Mouse (Mus musculus) limb, embryonic 14.5 days (tissue): ENCODE results near the gene Sars2. TPM values are rescaled to one million over a fixed set of nuclear protein-coding genes. Genes with fewer than 3 reads are reported as not detected.
A peak's percentile ranks its signal among the peaks of the same experiment; 100 is the strongest.

Experiments used
- ATAC-seq: fragments of 200-750 bp; cut with Nextera tagmentation; 2 replicates; pipeline ENCODE4 v1.8.0; 2017; ENCODE audit warnings: low read depth, moderate number of reproducible peaks, moderate TSS enrichment; ENCODE audit not compliant: low FRiP score
- DNase-seq: peaks from one replicate; pipeline ENCODE4 v3.0.0-alpha.2; 2015; ENCODE audit warnings: low spot score
- H3K27ac ChIP-seq: fragments of 300-500 bp; sonication (generic); replicated peaks from 2 replicates; pipeline ENCODE4 v1.5.1; 2014; ENCODE audit warnings: low read depth, mild to moderate bottlenecking, low read length, moderate library complexity, mixed read lengths
- H3K27me3 ChIP-seq: fragments of 300-500 bp; sonication (generic); 2 replicates; pipeline ENCODE4 v1.6.1; 2014; ENCODE audit warnings: low read length, mixed read lengths; ENCODE audit not compliant: control insufficient read depth, insufficient read depth
- H3K36me3 ChIP-seq: fragments of 300-500 bp; sonication (generic); 2 replicates; pipeline ENCODE4 v1.6.1; 2014; ENCODE audit warnings: mild to moderate bottlenecking, low read length, moderate library complexity, mixed read lengths; ENCODE audit not compliant: control insufficient read depth, insufficient read depth
- H3K4me1 ChIP-seq: fragments of 300-500 bp; sonication (generic); 2 replicates; pipeline ENCODE4 v1.6.1; 2014; ENCODE audit warnings: antibody characterized with exemption, low read length, mixed read lengths; ENCODE audit not compliant: control insufficient read depth, insufficient read depth
- H3K4me2 ChIP-seq: fragments of 300-500 bp; sonication (generic); replicated peaks from 2 replicates; pipeline ENCODE4 v1.6.1; 2014; ENCODE audit warnings: low read depth, mild to moderate bottlenecking, low read length, moderate library complexity; ENCODE audit not compliant: severe bottlenecking
- H3K4me3 ChIP-seq: fragments of 300-500 bp; sonication (generic); replicated peaks from 2 replicates; pipeline ENCODE4 v1.5.1; 2014; ENCODE audit warnings: low read length
- H3K9ac ChIP-seq: fragments of 300-500 bp; sonication (generic); 2 replicates; pipeline ENCODE4 v1.6.1; 2014; ENCODE audit warnings: mild to moderate bottlenecking, low read depth, low read length, moderate library complexity; ENCODE audit not compliant: severe bottlenecking
- H3K9me3 ChIP-seq: fragments of 300-500 bp; sonication (generic); 2 replicates; pipeline ENCODE4 v1.6.1; 2016; ENCODE audit warnings: low read length; ENCODE audit not compliant: control insufficient read depth
- POLR2A ChIP-seq: fragments of 200-500 bp; IDR thresholded peaks from 2 replicates; pipeline ENCODE4 v1.8.0; 2012; ENCODE audit warnings: inconsistent platforms, mild to moderate bottlenecking, moderate library complexity, borderline replicate concordance; ENCODE audit not compliant: insufficient read depth, insufficient read length; ENCODE audit errors: extremely low read depth
- WGBS: fragments of 180-500 bp; shearing (Covaris S2); extraction: QIAGEN DNeasy Blood & Tissue Kit; methylation state at CpG from one replicate; pipeline ENCODE4 v1.1.7; 2014; 5-methylcytosine and 5-hydroxymethylcytosine counted together
- polyA plus RNA-seq, 2 experiments: library from polyadenylated mRNA; depleted of rRNA in 1 of 2; stranded (reverse) in 1 of 2; unstranded in 1 of 2; fragments of >200 nt; fragmentation: Nextera tagmentation in 1 of 2; extraction: Ambion mirVana in 1 of 2; gene quantifications; 2 replicates each; pipeline versions ENCODE4 v1.2.1 to v1.2.3; 2012 to 2014

Sars2 gene
- polyA plus RNA-seq, 2 experiments, result 22.0 to 32.6 TPM

- Histone ChIP-seq H3K4me3 (no peak overlapping the region), H3K4me2 (no peak overlapping the region), H3K36me3 (peaks cover 20% of the 10 kb centered on the region), H3K4me1 (peaks cover 14% of the 10 kb centered on the region), H3K27me3 (no peaks in the 10 kb centered on the region), H3K9ac (no peak overlapping the region), H3K27ac (no peak overlapping the region), H3K9me3 (no peaks in the 10 kb centered on the region)
- TF ChIP-seq POLR2A, result no peak
- WGBS, result 91% methylated on average over 9 of the region's 9 CpGs
- ATAC-seq (no peak), DNase-seq (no peak)
Measured at GRCm38 (mm10) chr7:28769414-28769958, 27.7 kb downstream of the Sars2 start.

- H3K36me3 ChIP-seq, result peaks cover 24% of the 10 kb centered on the region
- H3K27ac ChIP-seq, result no peak overlapping the region
- no peak overlapping the region for H3K4me3 ChIP-seq
- WGBS, result 83% methylated on average over 3 of the region's 3 CpGs
- no peak overlapping the region for H3K9ac ChIP-seq
- H3K9me3 ChIP-seq, result no peaks in the 10 kb centered on the region
- no peak overlapping the region for H3K4me2 ChIP-seq
- no peak for TF ChIP-seq POLR2A
- peaks cover 14% of the 10 kb centered on the region for H3K4me1 ChIP-seq
- no peak for DNase-seq
- H3K27me3 ChIP-seq, result no peaks in the 10 kb centered on the region
- ATAC-seq, result no peak
Measured at GRCm38 (mm10) chr7:28770309-28770708, 28.5 kb downstream of the Sars2 start.

- WGBS, result 92% methylated on average over 11 of the region's 11 CpGs
- no peak for TF ChIP-seq POLR2A
- Histone ChIP-seq H3K9ac (no peak overlapping the region), H3K4me2 (no peak overlapping the region), H3K4me1 (peaks cover 10% of the 10 kb centered on the region), H3K9me3 (no peaks in the 10 kb centered on the region), H3K4me3 (no peak overlapping the region), H3K27me3 (no peaks in the 10 kb centered on the region), H3K27ac (no peak overlapping the region), H3K36me3 (peaks cover 38% of the 10 kb centered on the region)
- no peak for DNase-seq
- ATAC-seq, result no peak
Measured at GRCm38 (mm10) chr7:28771867-28772266, 30.1 kb downstream of the Sars2 start.

DNA sequence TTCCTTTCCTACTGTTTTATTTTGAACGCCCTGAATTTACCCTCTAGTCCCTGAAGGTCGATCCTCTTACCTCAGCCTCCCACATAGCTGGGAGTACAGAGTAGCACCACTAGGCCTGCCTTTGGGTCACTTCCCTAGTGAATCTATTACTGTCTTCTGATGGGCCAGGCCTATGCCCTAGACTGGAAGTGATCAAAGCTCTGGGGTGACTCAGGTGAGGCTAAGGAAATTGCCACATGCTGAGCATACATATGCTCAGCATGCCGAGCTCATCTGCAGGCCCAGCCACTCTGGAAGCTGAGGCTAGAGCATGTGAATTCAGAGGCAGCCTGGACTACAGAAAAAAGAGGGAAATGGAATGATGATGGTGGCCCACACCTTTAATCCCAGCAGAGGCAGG lies 31.4 kb downstream of the Sars2 start:
- Histone ChIP-seq H3K4me2 (no peak overlapping the region), H3K27me3 (no peaks in the 10 kb centered on the region), H3K36me3 (peaks cover 47% of the 10 kb centered on the region), H3K27ac (no peak overlapping the region), H3K9me3 (no peaks in the 10 kb centered on the region), H3K4me3 (no peak overlapping the region), H3K9ac (no peak overlapping the region), H3K4me1 (no peaks in the 10 kb centered on the region)
- WGBS, result 55% methylated on average over 3 of the region's 3 CpGs
- ATAC-seq (no peak), DNase-seq (no peak)
- no peak for TF ChIP-seq POLR2A

DNA sequence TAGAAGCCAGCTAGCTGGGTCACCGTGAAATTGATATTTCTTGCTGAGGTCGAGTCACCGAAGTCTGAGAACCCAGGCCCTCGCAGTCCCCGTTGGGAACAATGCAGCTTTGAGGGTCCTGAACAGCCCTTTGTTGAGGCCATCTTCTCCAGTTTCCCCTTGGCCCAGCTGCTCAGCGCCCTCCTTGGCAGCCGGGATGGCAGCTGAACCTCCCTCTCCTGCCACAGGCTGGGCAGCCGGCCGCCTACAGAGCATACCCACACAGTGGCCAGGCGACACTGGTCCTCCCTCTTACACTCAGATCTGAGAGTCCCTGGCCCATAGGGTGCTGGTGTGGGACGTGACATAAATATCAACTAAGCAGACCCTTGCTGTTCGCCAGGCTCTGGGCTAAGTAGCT lies 32.4 kb downstream of the Sars2 start:
- ATAC-seq, result peak; percentile 72
- DNase-seq, result peak; percentile 37
- H3K4me3 ChIP-seq, result no peak overlapping the region
- no peaks in the 10 kb centered on the region for H3K4me1 ChIP-seq
- H3K9ac ChIP-seq, result no peak overlapping the region
- no peaks in the 10 kb centered on the region for H3K9me3 ChIP-seq
- no peak overlapping the region for H3K27ac ChIP-seq
- no peak for TF ChIP-seq POLR2A
- 85% methylated on average over 12 of the region's 12 CpGs for WGBS
- peaks cover 51% of the 10 kb centered on the region for H3K36me3 ChIP-seq
- no peak overlapping the region for H3K4me2 ChIP-seq
- no peaks in the 10 kb centered on the region for H3K27me3 ChIP-seq
